Mouse (Mus musculus): ENCODE results near the gene Mtln. TPM values are rescaled to one million over a fixed set of nuclear protein-coding genes. Genes with fewer than 3 reads are reported as not detected.

The Mtln gene
- polyA plus RNA-seq, 1 experiment from 2014 or later = 34.9 TPM

- WGBS = 2% methylated on average over 11 of the region's 11 CpGs
- Histone ChIP-seq H3K4me1 (replicated peaks; ENCODE audit: control insufficient read depth, insufficient read depth, low read length) (peaks cover 12% of the 10 kb centered on the region), H3K4me3 (ENCODE audit: low read length) (peak overlapping the region; percentile 84), H3K4me2 (ENCODE audit: low read depth, low read length) (peak overlapping the region; percentile 87), H3K27ac (ENCODE audit: low read length) (peak overlapping the region; percentile 76), H3K9me3 (ENCODE audit: control insufficient read depth, low read length) (no peaks in the 10 kb centered on the region), H3K9ac (ENCODE audit: low read length) (peak overlapping the region; percentile 77), H3K27me3 (ENCODE audit: control insufficient read depth, insufficient read depth, low read depth, low read length) (no peaks in the 10 kb centered on the region), H3K36me3 (ENCODE audit: control insufficient read depth, insufficient read depth, low read length) (no peaks in the 10 kb centered on the region)
- ATAC-seq (ENCODE audit: low read depth) = no peak
Measured at GRCm38 (mm10) chr2:127789138-127789537, 3.1 kb downstream of the Mtln start.

DNA sequence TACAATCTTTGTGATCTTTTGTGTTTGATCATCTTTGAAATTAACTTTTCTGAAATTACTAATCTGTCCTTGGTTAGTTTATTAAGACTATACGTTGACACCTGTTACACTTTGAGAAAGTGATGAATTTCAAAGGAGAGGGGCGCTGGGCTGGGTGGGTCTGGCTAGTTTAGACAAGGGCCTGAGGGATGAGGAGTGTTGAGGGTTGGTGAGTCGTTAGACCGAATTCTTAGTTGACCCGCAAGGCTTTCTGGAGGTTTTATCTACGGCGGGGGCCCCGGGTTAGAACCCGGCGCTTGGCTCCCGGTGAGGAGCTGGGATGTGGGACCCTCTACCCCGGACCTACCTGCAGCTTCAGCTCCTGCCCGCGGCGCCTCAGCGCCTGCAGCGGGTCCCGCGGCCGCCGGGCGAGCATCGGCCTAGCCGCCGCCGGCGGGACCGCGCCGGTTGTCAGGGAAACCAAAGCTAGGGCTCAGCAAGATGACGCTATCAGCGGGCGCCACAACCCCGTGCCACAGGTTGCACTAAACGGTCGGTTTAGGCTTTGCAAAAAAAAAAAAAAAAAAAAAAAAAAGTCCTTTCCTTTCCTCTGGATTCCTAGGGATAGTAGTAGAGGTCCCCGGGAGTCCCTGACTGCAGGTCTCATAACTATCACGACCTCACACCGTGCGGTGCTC is 3.7 kb downstream of the Mtln start, which contains the start of gene Nphp1:
TSS of gene Nphp1 (minus strand) at position 458 of the 677 bp plus-strand sequence.
- H3K9me3 ChIP-seq (ENCODE audit: control insufficient read depth, low read length) = no peaks in the 10 kb centered on the region
- no peaks in the 10 kb centered on the region for H3K27me3 ChIP-seq (ENCODE audit: control insufficient read depth, insufficient read depth, low read depth, low read length)
- H3K4me1 ChIP-seq (replicated peaks; ENCODE audit: control insufficient read depth, insufficient read depth, low read length) = peaks cover 12% of the 10 kb centered on the region
- peak within 1 kb of the TSS; percentile 77 for H3K9ac ChIP-seq (ENCODE audit: low read length)
- H3K27ac ChIP-seq (ENCODE audit: low read length) = peak within 1 kb of the TSS; percentile 76
- H3K4me3 ChIP-seq (ENCODE audit: low read length) = peak within 1 kb of the TSS; percentile 84
- under 1% methylated on average over 40 of the region's 40 CpGs for WGBS
- ATAC-seq (ENCODE audit: low read depth) = peak; percentile 83
- H3K4me2 ChIP-seq (ENCODE audit: low read depth, low read length) = peak within 1 kb of the TSS; percentile 87
- no peaks in the 10 kb centered on the region for H3K36me3 ChIP-seq (ENCODE audit: control insufficient read depth, insufficient read depth, low read length)

DNA sequence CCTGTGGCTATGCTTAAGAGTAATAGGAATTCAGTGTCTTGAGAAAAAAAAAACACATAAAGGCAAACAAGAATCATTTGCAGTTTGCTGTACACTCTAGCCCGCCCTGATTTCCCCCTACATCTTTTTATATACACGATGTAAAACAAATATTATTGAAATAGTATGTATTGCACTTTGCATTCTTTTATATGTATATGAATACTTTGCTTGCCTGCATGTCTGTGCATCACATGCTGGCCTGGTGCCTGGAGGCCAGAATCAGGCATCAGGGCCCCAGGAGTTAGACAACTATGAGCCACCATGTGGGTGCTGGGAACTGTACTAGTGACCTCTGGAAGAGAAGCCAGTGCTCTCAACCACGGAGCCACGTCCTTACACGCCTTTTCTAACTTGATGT is 5.1 kb downstream of the Mtln start:
- peaks cover 12% of the 10 kb centered on the region for H3K4me1 ChIP-seq (replicated peaks; ENCODE audit: control insufficient read depth, insufficient read depth, low read length)
- ATAC-seq (ENCODE audit: low read depth) = no peak
- 87% methylated on average over 5 of the region's 5 CpGs for WGBS
- H3K9ac ChIP-seq (ENCODE audit: low read length) = no peak overlapping the region
- H3K4me2 ChIP-seq (ENCODE audit: low read depth, low read length) = no peak overlapping the region
- H3K36me3 ChIP-seq (ENCODE audit: control insufficient read depth, insufficient read depth, low read length) = no peaks in the 10 kb centered on the region
- no peak overlapping the region for H3K27ac ChIP-seq (ENCODE audit: low read length)
- no peaks in the 10 kb centered on the region for H3K27me3 ChIP-seq (ENCODE audit: control insufficient read depth, insufficient read depth, low read depth, low read length)
- no peak overlapping the region for H3K4me3 ChIP-seq (ENCODE audit: low read length)
- H3K9me3 ChIP-seq (ENCODE audit: control insufficient read depth, low read length) = no peaks in the 10 kb centered on the region

DNA sequence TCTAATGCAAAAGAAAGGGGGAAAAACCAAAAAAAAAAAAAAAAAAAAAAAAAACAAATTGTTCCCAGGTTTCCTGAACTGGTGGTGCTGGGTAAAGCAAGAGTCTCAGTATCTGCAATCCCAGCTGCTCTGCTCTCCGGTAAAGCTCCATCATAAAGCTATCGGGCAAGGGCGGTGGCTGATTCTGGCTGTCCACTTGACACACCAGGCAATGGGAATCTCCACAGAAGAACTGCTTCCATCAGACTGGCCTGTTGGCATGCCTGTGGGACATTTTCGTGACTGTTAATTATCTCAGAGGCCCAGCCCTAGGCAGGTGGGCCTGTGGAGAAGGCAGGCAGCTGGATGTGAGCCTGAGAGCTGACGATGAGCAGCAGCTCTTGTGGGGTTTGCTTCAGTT is 13.8 kb downstream of the Mtln start:
- no peaks in the 10 kb centered on the region for H3K9me3 ChIP-seq (ENCODE audit: control insufficient read depth, low read length)
- ATAC-seq (ENCODE audit: low read depth) = no peak
- H3K27ac ChIP-seq (ENCODE audit: low read length) = no peak overlapping the region
- H3K27me3 ChIP-seq (ENCODE audit: control insufficient read depth, insufficient read depth, low read depth, low read length) = no peaks in the 10 kb centered on the region
- H3K9ac ChIP-seq (ENCODE audit: low read length) = no peak overlapping the region
- H3K4me3 ChIP-seq (ENCODE audit: low read length) = no peak overlapping the region
- no peaks in the 10 kb centered on the region for H3K4me1 ChIP-seq (replicated peaks; ENCODE audit: control insufficient read depth, insufficient read depth, low read length)
- WGBS = 87% methylated on average over 5 of the region's 5 CpGs
- no peak overlapping the region for H3K4me2 ChIP-seq (ENCODE audit: low read depth, low read length)
- H3K36me3 ChIP-seq (ENCODE audit: control insufficient read depth, insufficient read depth, low read length) = peaks cover 2% of the 10 kb centered on the region; the same call in 1 of the 2 replicates

- no peak for ATAC-seq (ENCODE audit: low read depth)
- Histone ChIP-seq H3K4me1 (replicated peaks; ENCODE audit: control insufficient read depth, insufficient read depth, low read length) (no peaks in the 10 kb centered on the region), H3K4me3 (ENCODE audit: low read length) (no peak overlapping the region), H3K36me3 (ENCODE audit: control insufficient read depth, insufficient read depth, low read length) (peaks cover 4% of the 10 kb centered on the region; the same call in 1 of the 2 replicates), H3K9ac (ENCODE audit: low read length) (no peak overlapping the region), H3K27ac (ENCODE audit: low read length) (no peak overlapping the region), H3K4me2 (ENCODE audit: low read depth, low read length) (no peak overlapping the region), H3K27me3 (ENCODE audit: control insufficient read depth, insufficient read depth, low read depth, low read length) (no peaks in the 10 kb centered on the region), H3K9me3 (ENCODE audit: control insufficient read depth, low read length) (no peaks in the 10 kb centered on the region)
- WGBS = 79% methylated on average over 3 of the region's 3 CpGs
Measured at GRCm38 (mm10) chr2:127775013-127775412, 17.3 kb downstream of the Mtln start.

- H3K9ac ChIP-seq (ENCODE audit: low read length) = no peak overlapping the region
- H3K36me3 ChIP-seq (ENCODE audit: control insufficient read depth, insufficient read depth, low read length) = peaks cover 4% of the 10 kb centered on the region; the same call in 1 of the 2 replicates
- ATAC-seq (ENCODE audit: low read depth) = no peak
- no peak overlapping the region for H3K4me2 ChIP-seq (ENCODE audit: low read depth, low read length)
- H3K4me1 ChIP-seq (replicated peaks; ENCODE audit: control insufficient read depth, insufficient read depth, low read length) = no peaks in the 10 kb centered on the region
- no peaks in the 10 kb centered on the region for H3K27me3 ChIP-seq (ENCODE audit: control insufficient read depth, insufficient read depth, low read depth, low read length)
- H3K4me3 ChIP-seq (ENCODE audit: low read length) = no peak overlapping the region
- no peak overlapping the region for H3K27ac ChIP-seq (ENCODE audit: low read length)
- WGBS = 43% methylated on average over 1 of the region's 1 CpGs
- no peaks in the 10 kb centered on the region for H3K9me3 ChIP-seq (ENCODE audit: control insufficient read depth, low read length)
Measured at GRCm38 (mm10) chr2:127774578-127774941, 17.7 kb downstream of the Mtln start.

- H3K9me3 ChIP-seq (ENCODE audit: control insufficient read depth, low read length) = no peaks in the 10 kb centered on the region
- ATAC-seq (ENCODE audit: low read depth) = no peak
- no peak overlapping the region for H3K9ac ChIP-seq (ENCODE audit: low read length)
- 59% methylated on average over 15 of the region's 15 CpGs for WGBS
- H3K27me3 ChIP-seq (ENCODE audit: control insufficient read depth, insufficient read depth, low read depth, low read length) = no peaks in the 10 kb centered on the region
- no peak overlapping the region for H3K27ac ChIP-seq (ENCODE audit: low read length)
- H3K4me3 ChIP-seq (ENCODE audit: low read length) = no peak overlapping the region
- peaks cover 4% of the 10 kb centered on the region; the same call in 1 of the 2 replicates for H3K36me3 ChIP-seq (ENCODE audit: control insufficient read depth, insufficient read depth, low read length)
- no peak overlapping the region for H3K4me2 ChIP-seq (ENCODE audit: low read depth, low read length)
- H3K4me1 ChIP-seq (replicated peaks; ENCODE audit: control insufficient read depth, insufficient read depth, low read length) = no peaks in the 10 kb centered on the region
Measured at GRCm38 (mm10) chr2:127773938-127774577, 18.2 kb downstream of the Mtln start.

DNA sequence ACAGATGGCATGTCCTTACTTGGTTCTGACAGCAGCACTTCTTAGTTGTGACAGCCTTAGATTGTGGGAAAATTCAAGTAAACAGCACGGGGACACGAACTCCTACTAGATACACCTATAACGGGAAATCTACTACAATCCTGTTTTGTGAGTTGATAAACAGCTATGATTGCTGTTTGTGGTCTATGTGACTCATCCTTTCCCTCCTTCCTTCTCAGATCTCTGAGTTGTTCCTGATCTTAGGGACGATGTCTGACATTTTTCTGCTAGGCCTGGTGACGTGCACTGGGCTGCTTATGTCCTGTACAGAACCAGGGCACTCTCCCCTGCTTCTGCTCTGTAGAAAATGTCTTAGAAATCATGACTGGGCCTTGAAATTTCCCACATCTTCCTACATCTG is 30.7 kb downstream of the Mtln start:
- Histone ChIP-seq H3K4me3 (ENCODE audit: low read length) (no peak overlapping the region), H3K27ac (ENCODE audit: low read length) (no peak overlapping the region), H3K27me3 (ENCODE audit: control insufficient read depth, insufficient read depth, low read depth, low read length) (no peaks in the 10 kb centered on the region), H3K9ac (ENCODE audit: low read length) (no peak overlapping the region), H3K36me3 (ENCODE audit: control insufficient read depth, insufficient read depth, low read length) (0 out of 2 replicates have a peak, but pooled peaks cover 7% of the 10 kb centered on the region), H3K9me3 (ENCODE audit: control insufficient read depth, low read length) (no peaks in the 10 kb centered on the region), H3K4me1 (replicated peaks; ENCODE audit: control insufficient read depth, insufficient read depth, low read length) (no peaks in the 10 kb centered on the region), H3K4me2 (ENCODE audit: low read depth, low read length) (no peak overlapping the region)
- no peak for ATAC-seq (ENCODE audit: low read depth)
- 81% methylated on average over 5 of the region's 5 CpGs for WGBS

DNA sequence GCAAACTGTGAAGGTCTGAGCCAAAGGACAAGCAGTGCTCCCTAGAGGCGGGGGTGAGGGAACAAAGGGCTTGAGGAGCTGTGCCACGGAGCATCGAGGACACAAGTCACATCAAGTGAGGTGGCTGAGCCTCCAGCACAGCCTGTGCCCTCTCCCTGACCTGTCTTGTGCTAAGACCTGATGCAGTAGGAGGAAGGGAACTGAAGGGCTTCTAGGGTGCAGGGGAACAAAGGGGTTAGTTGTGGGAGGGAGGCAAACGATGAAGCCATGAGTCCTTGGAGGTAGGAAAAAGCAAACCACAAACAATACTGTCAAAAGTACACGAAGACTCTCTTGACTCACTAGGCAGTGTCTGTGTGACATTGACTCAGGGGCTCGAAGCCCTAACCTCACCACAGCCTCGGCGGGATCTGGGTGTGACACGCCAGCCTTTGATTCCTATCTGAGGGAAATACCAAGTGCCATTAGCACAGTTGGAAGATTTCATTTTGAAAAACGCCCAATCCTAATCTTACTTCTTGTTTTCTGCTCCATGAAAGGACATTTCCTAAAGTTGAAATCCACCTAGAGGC is 31.8 kb downstream of the Mtln start:
- Histone ChIP-seq H3K36me3 (ENCODE audit: control insufficient read depth, insufficient read depth, low read length) (0 out of 2 replicates have a peak, but pooled peaks cover 7% of the 10 kb centered on the region), H3K27me3 (ENCODE audit: control insufficient read depth, insufficient read depth, low read depth, low read length) (no peaks in the 10 kb centered on the region), H3K27ac (ENCODE audit: low read length) (no peak overlapping the region), H3K4me2 (ENCODE audit: low read depth, low read length) (no peak overlapping the region), H3K9ac (ENCODE audit: low read length) (no peak overlapping the region), H3K9me3 (ENCODE audit: control insufficient read depth, low read length) (no peaks in the 10 kb centered on the region), H3K4me3 (ENCODE audit: low read length) (no peak overlapping the region), H3K4me1 (replicated peaks; ENCODE audit: control insufficient read depth, insufficient read depth, low read length) (no peaks in the 10 kb centered on the region)
- 62% methylated on average over 10 of the region's 10 CpGs for WGBS
- no peak for ATAC-seq (ENCODE audit: low read depth)

Data from lung, embryonic 16.5 days (tissue).